Mouse (Mus musculus): ENCODE measurements around the gene Gm21060. TPM values are rescaled to one million over a fixed set of nuclear protein-coding genes. Genes with fewer than 3 reads are reported as not detected.
A peak's percentile ranks its signal among the peaks of the same experiment; 100 is the strongest.
"Not testable (repeated sequence)": the region's sequence is repeated elsewhere in the genome, so short reads cannot be mapped to it uniquely, and the experiment has no call there.

Gene Gm21060
- total RNA-seq (2021) = not detected

GRCm38 (mm10) chr19:61296969-61297368, at the start of gene Gm21060:
TSS of gene Gm21060 (minus strand) at chr19:61297069.
- DNase-seq = no peak

- not testable (repeated sequence) for DNase-seq
Measured at GRCm38 (mm10) chr19:61320844-61321243, 24.0 kb upstream of the Gm21060 start.

- not testable (repeated sequence) for DNase-seq
Measured at GRCm38 (mm10) chr19:61313185-61313584, 16.3 kb upstream of the Gm21060 start.

DNA sequence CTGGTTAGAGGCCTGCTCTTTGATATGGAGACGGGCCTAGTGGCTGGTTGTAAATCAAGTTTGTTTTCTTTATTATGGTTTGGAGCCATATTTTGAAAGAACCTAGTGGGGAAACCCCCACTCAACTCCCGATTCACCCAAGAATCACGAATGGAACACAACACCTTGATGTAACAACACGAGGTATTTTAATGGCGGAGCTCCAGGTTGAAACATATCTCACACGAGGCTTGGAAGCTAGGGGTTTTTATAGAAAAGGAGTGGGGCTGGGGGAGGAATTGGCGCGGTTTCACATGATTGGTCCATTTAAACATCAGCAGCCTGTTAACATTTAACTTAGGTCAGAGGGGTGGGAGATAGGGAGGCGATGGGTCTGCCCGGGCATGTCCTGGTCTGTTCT, 15.5 kb upstream of the Gm21060 start:
- not testable (repeated sequence) for DNase-seq

DNA sequence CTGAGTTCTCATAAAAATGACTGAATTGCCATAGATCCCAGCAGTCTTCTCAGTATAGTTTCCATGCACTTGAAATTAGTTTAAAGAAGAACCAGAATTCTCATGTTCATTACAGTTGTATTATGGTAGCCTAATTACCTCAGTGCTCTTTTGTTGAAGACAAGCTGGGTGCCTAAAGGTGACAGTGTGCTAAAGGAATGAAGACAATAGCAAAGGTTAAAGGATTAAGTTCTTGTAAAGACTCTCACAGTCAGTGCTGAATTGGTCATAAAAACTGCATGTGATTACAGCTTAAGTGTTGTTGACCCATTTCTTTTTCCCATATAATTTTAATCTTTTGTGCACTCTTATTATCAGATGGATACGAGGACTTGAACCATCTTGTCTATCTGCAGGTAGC, 11.2 kb upstream of the Gm21060 start:
- DNase-seq = not testable (repeated sequence)

DNA sequence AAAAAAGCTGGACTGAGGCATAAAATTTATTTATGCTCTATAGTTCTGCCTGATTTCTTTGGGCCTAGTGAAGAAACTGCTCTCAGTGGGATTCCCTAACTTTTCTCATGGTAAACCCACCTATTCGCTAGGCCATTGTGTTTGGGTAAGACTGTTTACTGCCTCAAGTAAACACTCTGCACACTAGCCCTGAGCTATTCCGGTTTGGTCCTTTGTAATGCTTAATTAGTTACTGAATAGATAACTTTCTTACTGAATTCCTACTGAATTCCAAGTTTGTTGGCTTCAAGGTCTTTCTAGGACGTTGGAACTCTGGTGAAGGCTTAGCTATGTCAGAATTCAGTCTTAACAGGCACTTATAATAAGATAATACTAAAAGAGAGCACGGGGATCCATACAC, 11.8 kb downstream of the Gm21060 start:
- DNase-seq = not testable (repeated sequence)

DNA sequence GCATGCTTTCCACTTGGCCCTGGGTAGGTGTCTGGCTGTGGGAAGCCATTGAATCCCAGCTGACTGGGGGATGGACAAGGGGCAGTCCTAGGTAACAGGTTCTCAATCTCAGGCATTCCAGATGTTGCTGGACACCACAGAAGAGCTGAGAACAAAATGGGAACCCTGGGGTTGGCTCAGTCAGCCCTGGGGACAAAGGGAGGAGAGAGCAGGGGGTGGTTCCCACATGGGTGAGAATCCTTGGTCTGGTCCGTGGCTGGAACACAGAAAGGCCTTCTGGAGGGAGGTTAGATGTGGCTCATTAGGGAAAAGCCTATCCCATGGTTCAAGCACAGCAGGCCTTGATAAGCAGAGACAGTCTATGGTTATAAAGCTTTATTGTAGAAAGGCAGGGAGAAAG, 13.3 kb downstream of the Gm21060 start:
- no peak for DNase-seq

DNA sequence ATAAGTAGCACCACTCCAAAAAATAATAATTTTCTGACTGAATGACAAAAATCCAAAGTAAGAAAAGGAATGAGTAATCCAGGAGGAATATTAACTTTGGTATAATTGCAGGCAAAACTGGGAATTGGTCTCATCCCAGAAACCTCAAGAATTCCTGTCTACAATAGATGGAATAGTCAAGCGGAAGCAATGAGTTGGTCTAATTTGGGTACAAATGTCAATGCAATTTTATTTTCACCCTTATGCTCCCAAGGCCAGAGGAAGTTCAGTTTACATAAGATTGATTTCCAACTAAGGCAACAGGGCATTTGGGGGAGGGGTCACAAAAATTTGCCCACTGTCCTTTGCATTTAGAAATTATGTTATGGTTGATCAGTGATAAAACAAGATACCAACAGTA, 21.4 kb downstream of the Gm21060 start:
- no peak for DNase-seq

GRCm38 (mm10) chr19:61269141-61269540, 27.7 kb downstream of the Gm21060 start:
- DNase-seq = not testable (repeated sequence)

DNA sequence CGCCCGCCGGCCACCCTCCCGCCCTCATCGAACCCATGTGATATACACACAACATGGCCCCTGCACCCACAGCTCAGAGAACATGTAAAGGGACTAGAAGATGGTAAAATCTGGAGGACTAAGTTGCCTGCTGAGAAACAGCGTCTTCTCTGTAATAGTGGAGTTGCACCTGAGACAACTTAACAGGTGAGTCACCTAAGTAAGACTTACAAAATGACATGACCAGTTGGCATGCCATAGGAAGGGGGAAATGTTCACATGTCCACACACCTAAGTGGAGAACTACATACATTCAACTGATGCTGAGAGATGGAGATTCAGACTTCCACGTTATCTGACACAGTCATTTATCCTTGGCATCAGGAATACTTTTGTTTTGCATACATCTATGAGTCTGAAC, 29.7 kb downstream of the Gm21060 start:
- no peak for DNase-seq

DNA sequence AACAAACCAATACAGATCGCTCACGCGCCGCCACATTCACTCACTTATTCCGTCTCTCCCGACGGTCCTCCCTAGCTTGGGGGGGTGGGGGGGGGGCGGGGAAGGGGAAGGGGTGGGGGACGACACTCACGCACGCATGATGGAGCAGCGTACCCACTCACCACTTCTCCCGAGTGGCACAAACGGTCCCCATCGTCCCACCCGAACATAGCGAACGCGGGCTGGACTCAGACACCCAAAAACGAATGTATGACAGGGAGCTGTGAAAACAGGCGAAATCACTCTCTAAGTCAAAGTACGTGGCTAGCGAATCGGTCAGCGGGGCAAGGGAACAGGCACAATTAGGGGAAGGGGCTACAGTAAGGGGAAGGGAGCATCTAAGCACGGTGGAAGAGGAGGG, 30.2 kb downstream of the Gm21060 start:
- peak; percentile 25 for DNase-seq

GRCm38 (mm10) chr19:61266246-61266615, 30.6 kb downstream of the Gm21060 start:
- DNase-seq = peak; percentile 53

- DNase-seq = peak; percentile 61
Measured at GRCm38 (mm10) chr19:61265349-61266245, 31.3 kb downstream of the Gm21060 start.

DNA sequence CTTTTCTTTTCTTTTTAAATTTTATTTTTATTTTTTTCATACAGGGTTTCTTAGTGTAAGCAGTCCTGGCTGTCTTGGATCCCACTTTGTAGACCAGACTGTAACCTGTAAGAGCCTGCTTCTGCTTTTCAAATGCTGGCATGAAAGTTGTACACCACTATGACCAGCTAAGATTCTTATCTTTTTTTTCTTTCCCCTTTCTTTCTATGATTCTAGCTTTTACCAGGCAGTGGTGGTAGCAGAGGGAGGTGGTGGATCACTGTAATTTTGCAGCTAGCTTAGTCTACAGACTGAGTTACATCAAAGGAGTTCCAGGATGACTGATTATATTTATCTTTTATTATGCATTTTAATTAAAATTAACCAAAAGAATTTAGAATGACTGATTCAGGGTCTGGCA, 31.9 kb downstream of the Gm21060 start:
- no peak for DNase-seq

DNA sequence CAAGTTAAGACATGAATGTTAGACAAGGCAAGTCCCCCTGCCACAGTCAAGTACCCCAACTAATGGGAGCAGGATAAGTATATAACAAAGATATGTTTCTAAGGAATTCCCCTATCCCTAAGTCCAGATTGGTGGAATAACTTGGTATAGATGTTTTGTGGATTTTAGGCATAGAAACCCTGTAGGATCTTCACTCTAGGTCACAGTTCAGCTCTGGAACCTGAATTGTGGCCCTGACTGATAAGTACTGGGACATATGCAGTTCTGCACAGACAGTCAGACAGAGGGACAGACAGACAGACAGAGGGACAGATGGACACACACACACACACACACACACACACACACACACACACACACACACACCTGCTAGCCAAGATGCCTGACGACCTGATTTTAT, 32.6 kb downstream of the Gm21060 start:
- no peak for DNase-seq

- DNase-seq = no peak
Measured at GRCm38 (mm10) chr19:61261241-61261640, 35.6 kb downstream of the Gm21060 start.

GRCm38 (mm10) chr19:61257733-61258132, 39.1 kb downstream of the Gm21060 start:
- DNase-seq = no peak

DNA sequence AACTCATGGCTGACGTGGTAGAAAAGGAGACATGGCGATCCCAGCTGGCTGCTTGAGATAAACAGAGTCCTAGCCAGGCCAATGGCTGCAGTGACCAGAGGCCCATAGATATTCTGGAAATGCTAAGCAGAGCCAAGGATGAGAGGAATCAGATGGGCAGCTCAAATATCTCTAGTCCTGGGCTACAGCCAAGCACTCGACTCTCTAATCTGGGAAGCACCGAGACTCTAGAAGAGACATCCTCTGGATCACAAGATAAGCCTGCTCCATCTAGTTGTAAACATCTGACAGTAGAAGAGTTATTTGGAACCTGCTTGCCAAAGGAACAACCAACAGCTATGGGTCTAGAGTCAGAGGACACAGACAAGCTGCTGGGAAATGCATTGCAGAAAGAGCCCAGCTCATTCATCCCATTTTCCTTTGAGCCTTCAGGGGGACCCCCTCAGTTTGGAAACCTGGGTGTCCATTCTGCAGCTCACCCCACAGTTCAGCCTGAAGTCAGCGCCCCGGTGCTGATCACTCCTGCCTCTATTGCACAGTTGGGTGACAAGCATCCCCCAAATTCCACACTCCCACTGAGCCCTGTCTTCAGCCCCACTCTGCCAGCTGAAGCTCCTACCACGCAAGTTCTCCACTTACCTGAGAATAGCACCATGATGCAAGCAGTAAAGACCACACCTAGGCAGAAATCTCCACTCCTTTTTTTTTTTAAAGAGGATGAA, 40.5 kb downstream of the Gm21060 start:
- DNase-seq = no peak

DNA sequence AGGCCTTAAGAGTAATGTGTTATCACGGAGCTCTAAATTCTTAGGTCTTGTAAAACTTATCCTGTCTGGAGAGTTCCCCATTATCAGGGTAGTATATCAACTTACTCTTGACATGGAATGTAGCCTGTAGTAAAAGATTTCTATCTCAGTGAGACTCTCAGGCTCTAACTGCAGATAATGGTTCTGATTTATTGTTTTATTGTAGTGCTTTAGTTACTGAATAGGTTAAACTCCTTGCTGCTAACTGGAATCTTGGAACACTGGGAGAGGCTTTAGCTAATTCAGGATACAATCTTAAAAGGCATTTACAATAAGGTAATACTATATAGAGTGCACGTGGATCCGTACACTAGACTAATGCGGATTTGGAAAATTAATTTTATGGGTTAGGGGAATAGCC, 49.5 kb downstream of the Gm21060 start:
- not testable (repeated sequence) for DNase-seq

All from heart, postnatal 4 days (tissue).